Mouse (Mus musculus) midbrain, embryonic 12.5 days (tissue): ENCODE data around the gene Gm29276. TPM values are rescaled to one million over a fixed set of nuclear protein-coding genes. Genes with fewer than 3 reads are reported as not detected.
"Not testable (repeated sequence)": the region's sequence is repeated elsewhere in the genome, so short reads cannot be mapped to it uniquely, and the experiment has no call there.

Experiments used
- ATAC-seq: fragments of 200-750 bp; cut with Nextera tagmentation; 2 replicates; pipeline ENCODE4 v1.8.0; 2017; ENCODE audit warnings: low read depth, moderate TSS enrichment, moderate library complexity; ENCODE audit not compliant: low FRiP score
- H3K27ac ChIP-seq: fragments of 300-500 bp; sonication (generic); replicated peaks from 2 replicates; pipeline ENCODE4 v1.5.1; 2016; ENCODE audit warnings: mild to moderate bottlenecking
- H3K27me3 ChIP-seq: fragments of 300-500 bp; sonication (generic); 2 replicates; pipeline ENCODE4 v1.6.1; 2016; ENCODE audit warnings: mild to moderate bottlenecking
- H3K36me3 ChIP-seq: fragments of 300-500 bp; sonication (generic); 2 replicates; pipeline ENCODE4 v1.6.1; 2016
- H3K4me1 ChIP-seq: fragments of 300-500 bp; sonication (generic); 2 replicates; pipeline ENCODE4 v1.6.1; 2016
- H3K4me2 ChIP-seq: fragments of 300-500 bp; sonication (generic); replicated peaks from 2 replicates; pipeline ENCODE4 v1.6.1; 2016; ENCODE audit warnings: mild to moderate bottlenecking, moderate library complexity
- H3K4me3 ChIP-seq: fragments of 300-500 bp; sonication (generic); 2 replicates; pipeline ENCODE4 v1.5.1; 2016; ENCODE audit warnings: mild to moderate bottlenecking
- H3K9ac ChIP-seq: fragments of 300-500 bp; sonication (generic); replicated peaks from 2 replicates; pipeline ENCODE4 v1.6.1; 2016; ENCODE audit warnings: mild to moderate bottlenecking, moderate library complexity
- H3K9me3 ChIP-seq: fragments of 300-500 bp; sonication (generic); 2 replicates; pipeline ENCODE4 v1.6.1; 2016; ENCODE audit warnings: mild to moderate bottlenecking
- WGBS: fragments of 180-500 bp; shearing (Covaris S2); methylation state at CpG from one replicate; pipeline ENCODE4 v1.1.7; 2016; 5-methylcytosine and 5-hydroxymethylcytosine counted together
- polyA plus RNA-seq: library from polyadenylated mRNA; unstranded; fragments of >200 nt; fragmentation: Nextera tagmentation; extraction: Ambion mirVana; gene quantifications from 2 replicates; pipeline ENCODE4 v1.2.1, GENCODE M21; 2016

Gene Gm29276
- polyA plus RNA-seq: not detected in 2 replicates

- H3K27me3 ChIP-seq, H3K36me3 ChIP-seq, H3K4me2 ChIP-seq, ATAC-seq, H3K27ac ChIP-seq, H3K4me3 ChIP-seq, H3K9me3 ChIP-seq, H3K9ac ChIP-seq, H3K4me1 ChIP-seq: not testable (repeated sequence)
- no CpG with 5 or more reads among the region's 7 CpGs for WGBS
These were observed at the start of gene Gm29276 for GRCm38 (mm10) chrY:42582150-42582549. TSS of gene Gm29276 (minus strand) at chrY:42582250.
